Mouse (Mus musculus): ENCODE data around the gene Tor1b. TPM values are rescaled to one million over a fixed set of nuclear protein-coding genes. Genes with fewer than 3 reads are reported as not detected.

The Tor1b gene
- total and polyA plus RNA-seq, 3 experiments, result 33.0 to 55.6 (median 36.9) TPM

GRCm38 (mm10) chr2:30926381-30926780 lies 26.4 kb upstream of the Tor1b start:
- TF ChIP-seq MYB (IDR thresholded peaks at IDR 0.05; ENCODE audit: low read depth, low read length) (no peak), POLR2AphosphoS5 (IDR thresholded peaks at IDR 0.05; ENCODE audit: borderline replicate concordance, low read depth, low read length) (no peak), EP300 (IDR thresholded peaks at IDR 0.05; ENCODE audit: low read depth in 1 of 2, low read length in 2 of 2) (no peak)
- no peaks in the 10 kb centered on the region; the same call in 1 of the 2 replicates for H3K79me2 ChIP-seq (ENCODE audit: control insufficient read depth, insufficient read depth, low read length, poor library complexity)
- no peaks in the 10 kb centered on the region for H3K36me3 ChIP-seq (ENCODE audit: control insufficient read depth in 1 of 2, insufficient read depth in 2 of 2, low read length in 2 of 2)
- H3K9ac ChIP-seq (ENCODE audit: control insufficient read depth, low read depth, low read length, poor library complexity, severe bottlenecking), result no peak overlapping the region
- H3K9me3 ChIP-seq (replicated peaks; ENCODE audit: insufficient read depth, low read length), result no peaks in the 10 kb centered on the region
- no peaks in the 10 kb centered on the region; a peak in 1 of 4 replicates for H3K27me3 ChIP-seq (ENCODE audit: control insufficient read depth in 1 of 2, insufficient read depth in 2 of 2, low read length in 2 of 2)
- no peak overlapping the region for H3K4me3 ChIP-seq (ENCODE audit: control insufficient read depth in 1 of 2, insufficient read depth in 1 of 2, low read depth in 2 of 2, low read length in 2 of 2)
- H3K4me1 ChIP-seq (ENCODE audit: control insufficient read depth in 1 of 2, insufficient read depth in 2 of 2, low read length in 2 of 2), result peaks cover 0 to 12% of the 10 kb centered on the region in 2 experiments; a peak in 3 of 4 replicates
- H3K27ac ChIP-seq (ENCODE audit: control insufficient read depth, low read depth, low read length), result no peak overlapping the region
- no peak for DNase-seq (ENCODE audit: low read depth, low spot score)

DNA sequence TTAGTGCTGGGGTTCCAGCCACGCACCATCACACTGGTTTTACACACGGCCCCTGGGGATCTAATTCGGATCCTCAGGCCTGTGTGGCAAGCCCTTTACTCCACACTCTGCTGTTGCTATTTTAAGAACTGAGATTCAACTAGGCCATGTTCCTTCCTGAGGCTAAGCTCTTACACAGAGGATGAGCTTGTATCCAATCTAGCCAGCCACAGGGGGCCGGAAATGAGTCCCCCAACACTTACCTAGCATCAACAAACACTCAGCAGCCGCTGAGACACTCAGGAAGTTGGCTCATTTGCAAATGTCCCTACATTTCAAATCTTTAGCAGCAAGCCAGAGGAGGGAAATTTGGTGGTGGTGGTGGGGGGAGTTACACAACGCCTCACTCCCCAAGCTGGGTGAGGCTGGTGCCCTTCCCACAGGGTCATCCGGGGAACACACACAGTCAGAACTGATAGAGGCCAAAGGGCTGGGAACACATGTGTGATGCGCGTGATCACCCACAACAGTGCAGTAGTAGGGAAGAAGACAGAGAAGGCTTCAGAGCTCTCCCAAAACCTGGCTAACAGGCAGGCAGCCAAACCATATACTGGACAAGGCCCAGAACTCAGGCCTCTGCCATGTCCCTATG lies 25.5 kb upstream of the Tor1b start:
- DNase-seq (ENCODE audit: low read depth, low spot score), result no peak
- H3K4me1 ChIP-seq (ENCODE audit: control insufficient read depth in 1 of 2, insufficient read depth in 2 of 2, low read length in 2 of 2), result peaks cover 0 to 12% of the 10 kb centered on the region in 2 experiments; a peak in 3 of 4 replicates
- no peak overlapping the region for H3K4me3 ChIP-seq (ENCODE audit: control insufficient read depth in 1 of 2, insufficient read depth in 1 of 2, low read depth in 2 of 2, low read length in 2 of 2)
- no peaks in the 10 kb centered on the region for H3K9me3 ChIP-seq (replicated peaks; ENCODE audit: insufficient read depth, low read length)
- H3K36me3 ChIP-seq (ENCODE audit: control insufficient read depth in 1 of 2, insufficient read depth in 2 of 2, low read length in 2 of 2), result no peaks in the 10 kb centered on the region
- H3K9ac ChIP-seq (ENCODE audit: control insufficient read depth, low read depth, low read length, poor library complexity, severe bottlenecking), result no peak overlapping the region
- no peak overlapping the region for H3K27ac ChIP-seq (ENCODE audit: control insufficient read depth, low read depth, low read length)
- H3K27me3 ChIP-seq (ENCODE audit: control insufficient read depth in 1 of 2, insufficient read depth in 2 of 2, low read length in 2 of 2), result no peaks in the 10 kb centered on the region; a peak in 1 of 4 replicates
- TF ChIP-seq MYC (IDR thresholded peaks at IDR 0.05; ENCODE audit: low read depth, low read length) (no peak), RAD21 (IDR thresholded peaks at IDR 0.05; ENCODE audit: low read depth, low read length) (no peak), ETS1 (IDR thresholded peaks at IDR 0.05; ENCODE audit: low read depth, low read length) (no peak), USF1 (IDR thresholded peaks at IDR 0.05; ENCODE audit: low read depth, low read length) (no peak), POLR2AphosphoS2 (IDR thresholded peaks at IDR 0.05; ENCODE audit: low read length) (no peak), RCOR1 (IDR thresholded peaks at IDR 0.05; ENCODE audit: low read depth, low read length) (no peak), ZC3H11A (IDR thresholded peaks at IDR 0.05; ENCODE audit: low read depth, low read length) (no peak), TAL1 (IDR thresholded peaks at IDR 0.05; ENCODE audit: low read length) (no peak)
- H3K79me2 ChIP-seq (ENCODE audit: control insufficient read depth, insufficient read depth, low read length, poor library complexity), result no peaks in the 10 kb centered on the region; the same call in 1 of the 2 replicates

DNA sequence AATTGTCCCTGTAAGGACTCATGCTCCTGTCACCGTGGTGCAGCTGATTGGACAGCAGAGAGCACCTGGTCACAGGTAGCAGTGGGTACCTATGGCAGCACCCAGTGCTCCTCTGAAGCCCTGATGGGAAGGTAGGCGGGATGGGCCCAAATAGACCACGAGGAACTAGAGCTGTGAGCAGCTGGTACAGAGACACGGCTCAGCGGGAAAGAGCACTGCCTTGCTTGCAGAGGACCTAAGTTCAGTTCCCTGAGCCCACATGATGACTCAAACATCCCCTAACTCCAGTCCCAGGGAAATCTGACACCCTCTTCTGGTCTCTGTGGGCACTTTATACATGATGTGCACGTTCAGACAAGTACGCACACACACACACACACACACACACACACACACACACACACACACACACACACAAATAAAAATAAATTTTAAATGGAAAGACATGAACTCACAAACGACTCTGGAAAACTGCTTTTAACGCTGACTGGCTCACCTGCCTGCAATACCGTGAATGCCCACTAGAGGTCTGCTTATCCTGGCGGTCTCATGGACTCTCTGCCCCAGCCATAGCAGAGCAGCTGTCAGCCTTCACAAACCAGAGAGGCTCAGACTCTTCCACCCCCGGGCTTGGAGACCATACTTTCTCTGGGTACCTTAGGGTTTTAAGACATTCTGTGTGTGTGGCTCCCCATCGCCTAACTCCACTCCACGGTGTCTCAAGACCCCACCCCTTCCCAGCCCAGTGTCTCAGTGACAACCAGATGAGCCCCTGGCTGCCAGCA lies 24.7 kb upstream of the Tor1b start:
- DNase-seq (ENCODE audit: low read depth, low spot score), result peak; percentile 91
- no peaks in the 10 kb centered on the region; a peak in 1 of 4 replicates for H3K27me3 ChIP-seq (ENCODE audit: control insufficient read depth in 1 of 2, insufficient read depth in 2 of 2, low read length in 2 of 2)
- peak overlapping the region; percentile 61 for H3K9ac ChIP-seq (ENCODE audit: control insufficient read depth, low read depth, low read length, poor library complexity, severe bottlenecking)
- H3K27ac ChIP-seq (ENCODE audit: control insufficient read depth, low read depth, low read length), result peak overlapping the region; percentile 60
- H3K79me2 ChIP-seq (ENCODE audit: control insufficient read depth, insufficient read depth, low read length, poor library complexity), result no peaks in the 10 kb centered on the region; the same call in 1 of the 2 replicates
- H3K4me1 ChIP-seq (ENCODE audit: control insufficient read depth in 1 of 2, insufficient read depth in 2 of 2, low read length in 2 of 2), result peaks cover 0 to 12% of the 10 kb centered on the region in 2 experiments; a peak in 3 of 4 replicates
- H3K9me3 ChIP-seq (replicated peaks; ENCODE audit: insufficient read depth, low read length), result no peaks in the 10 kb centered on the region
- peak overlapping the region; percentile 41 to 45 for H3K4me3 ChIP-seq (ENCODE audit: control insufficient read depth in 1 of 2, insufficient read depth in 1 of 2, low read depth in 2 of 2, low read length in 2 of 2)
- H3K36me3 ChIP-seq (ENCODE audit: control insufficient read depth in 1 of 2, insufficient read depth in 2 of 2, low read length in 2 of 2), result no peaks in the 10 kb centered on the region
- no peak for TF ChIP-seq ZKSCAN1 (IDR thresholded peaks at IDR 0.05; ENCODE audit: low read depth, low read length)
- no peak for TF ChIP-seq NELFE (IDR thresholded peaks at IDR 0.05; ENCODE audit: low read depth, low read length)
- TF ChIP-seq SMC3 (IDR thresholded peaks at IDR 0.05; ENCODE audit: low read depth, low read length), result peak; percentile 56
- TF ChIP-seq POLR2A (IDR thresholded peaks at IDR 0.05; ENCODE audit: control insufficient read depth in 1 of 2, insufficient read depth in 1 of 2, low read depth in 1 of 2, low read length in 2 of 2, poor library complexity in 1 of 2), result no peak
- 0 out of 2 replicates have a peak, but pooled peaks have one; percentile 6 for TF ChIP-seq GATA1 (IDR thresholded peaks at IDR 0.05; ENCODE audit: low read depth, low read length)
- peak; percentile 75 to 93 (median 76) for TF ChIP-seq CTCF (IDR thresholded peaks at IDR 0.05 in 2 of 3, conservative IDR thresholded peaks at IDR 0.05 in 1 of 3; ENCODE audit: control insufficient read depth in 1 of 3, insufficient read depth in 1 of 3, low read depth in 2 of 3, low read length in 3 of 3, poor library complexity in 1 of 3, severe bottlenecking in 1 of 3)
- TF ChIP-seq MAZ (IDR thresholded peaks at IDR 0.05; ENCODE audit: low read depth, low read length), result 0 out of 2 replicates have a peak, but pooled peaks have one; percentile 19
- peak; percentile 43; the same call in 1 of the 2 replicates for TF ChIP-seq MYC (IDR thresholded peaks at IDR 0.05; ENCODE audit: low read depth, low read length)
- no peak for TF ChIP-seq MAX (IDR thresholded peaks at IDR 0.05; ENCODE audit: low read length)
- no peak for TF ChIP-seq JUND (IDR thresholded peaks at IDR 0.05; ENCODE audit: low read depth, low read length)
- TF ChIP-seq ZMIZ1 (IDR thresholded peaks at IDR 0.05; ENCODE audit: low read depth, low read length), result no peak
- TF ChIP-seq MEF2A (IDR thresholded peaks at IDR 0.05; ENCODE audit: extremely low read depth, insufficient replicate concordance, low read depth, low read length, poor library complexity, severe bottlenecking), result no peak
- TF ChIP-seq HCFC1 (IDR thresholded peaks at IDR 0.05; ENCODE audit: low read depth, low read length), result peak; percentile 64
- TF ChIP-seq ZNF384 (IDR thresholded peaks at IDR 0.05; ENCODE audit: low read depth, low read length), result no peak
- TF ChIP-seq USF1 (IDR thresholded peaks at IDR 0.05; ENCODE audit: low read depth, low read length), result no peak
